Mouse (Mus musculus) urinary bladder, postnatal 4 days (tissue): ENCODE measurements around the gene Gm28047.
"Not testable (repeated sequence)": the region's sequence is repeated elsewhere in the genome, so short reads cannot be mapped to it uniquely, and the experiment has no call there.

Experiments
- DNase-seq, 2 experiments: peaks; one replicate each; pipeline ENCODE4 v3.0.0; 2021 to 2022; ENCODE audit warnings: low spot score in 2 of 2

Gm28047 gene

GRCm38 (mm10) chr15:102620765-102621164, 4.1 kb downstream of the Gm28047 start:
- no peak for DNase-seq

- DNase-seq = no peak
These were observed 5.4 kb downstream of the Gm28047 start for GRCm38 (mm10) chr15:102619486-102619885.

- no peak for DNase-seq
These were observed 7.2 kb downstream of the Gm28047 start for GRCm38 (mm10) chr15:102617654-102618053.

GRCm38 (mm10) chr15:102616174-102616573, 8.7 kb downstream of the Gm28047 start:
- no peak for DNase-seq

GRCm38 (mm10) chr15:102614224-102614623, 10.6 kb downstream of the Gm28047 start:
- DNase-seq = no peak

GRCm38 (mm10) chr15:102612966-102613365, 11.9 kb downstream of the Gm28047 start:
- no peak for DNase-seq

- DNase-seq = not testable (repeated sequence)
These were observed 16.3 kb downstream of the Gm28047 start for GRCm38 (mm10) chr15:102608586-102608985.

DNA sequence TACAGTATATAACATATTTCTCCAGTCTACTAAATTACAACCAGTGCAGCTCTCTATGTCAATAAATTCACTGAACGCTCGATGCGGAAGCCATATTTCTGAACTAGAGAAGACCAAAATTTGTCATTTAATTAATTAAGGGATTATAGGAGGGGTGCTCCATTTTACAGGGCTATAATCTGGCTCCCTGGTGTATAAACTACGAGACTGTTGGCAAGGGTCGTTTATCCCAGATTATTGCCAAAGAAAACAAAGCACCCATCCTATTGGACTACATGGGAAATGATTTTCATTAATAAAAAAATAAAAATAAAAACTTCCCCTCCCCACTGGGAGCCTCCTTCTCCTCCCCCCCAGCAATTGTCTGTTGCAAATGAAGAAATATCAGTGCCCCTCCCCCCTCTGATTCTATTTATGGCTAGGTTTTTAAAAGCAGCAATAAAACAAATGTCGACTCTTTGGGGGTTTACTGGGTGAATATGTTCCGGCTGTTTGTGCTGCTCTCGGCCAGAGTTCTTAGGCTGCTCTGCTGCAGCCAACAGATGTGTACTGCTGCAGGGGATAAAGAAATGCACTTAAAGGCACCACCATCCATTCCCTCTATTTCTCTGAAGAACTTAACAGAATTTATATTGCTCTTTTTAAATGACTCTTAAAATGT, 30.7 kb downstream of the Gm28047 start:
- DNase-seq = no peak

GRCm38 (mm10) chr15:102592674-102593073, 32.2 kb downstream of the Gm28047 start:
- no peak for DNase-seq

GRCm38 (mm10) chr15:102590567-102590966, 34.3 kb downstream of the Gm28047 start:
- DNase-seq = no peak

- DNase-seq = no peak
These were observed 35.0 kb downstream of the Gm28047 start for GRCm38 (mm10) chr15:102589826-102590225.

DNA sequence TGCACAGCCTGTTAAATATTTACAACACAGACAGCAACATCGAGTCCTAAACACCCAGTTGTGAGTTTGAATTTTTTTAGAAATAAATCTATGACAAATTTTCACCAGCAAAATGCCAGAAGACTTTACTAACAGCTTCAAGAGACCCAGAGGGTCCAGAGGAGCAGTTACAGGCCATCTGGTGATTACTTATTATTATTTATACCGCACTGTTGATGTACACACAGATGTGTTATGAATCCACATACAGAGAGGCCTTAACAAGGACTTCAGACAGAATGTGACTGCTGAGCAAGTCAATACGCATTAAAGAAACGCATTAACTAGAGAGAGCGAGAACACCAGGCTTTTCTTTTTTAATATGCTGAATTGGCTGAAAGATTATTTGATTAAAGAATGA, 39.4 kb downstream of the Gm28047 start:
- no peak for DNase-seq

GRCm38 (mm10) chr15:102583708-102584383, 41.0 kb downstream of the Gm28047 start:
- DNase-seq = no peak

DNA sequence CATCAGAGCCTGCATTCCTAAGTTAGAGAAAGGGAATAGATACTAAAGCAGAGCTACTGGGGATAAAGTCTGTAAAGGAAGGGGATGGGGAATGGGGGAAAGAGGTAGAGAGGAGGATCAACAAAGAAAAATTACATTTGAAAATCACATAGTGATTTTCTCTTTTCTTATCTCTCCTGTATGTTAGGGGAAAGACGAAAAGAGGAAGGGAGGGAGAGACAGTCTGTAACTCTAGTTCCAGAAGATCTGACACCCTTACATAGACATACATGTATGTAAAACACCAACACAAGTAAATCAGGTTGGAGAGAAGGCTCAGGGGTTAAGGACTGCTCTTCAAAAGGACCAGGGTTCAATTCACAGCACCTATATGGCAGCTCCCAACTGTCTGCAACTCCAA, 43.7 kb downstream of the Gm28047 start:
- DNase-seq = no peak

GRCm38 (mm10) chr15:102578351-102578750, 46.5 kb downstream of the Gm28047 start:
- no peak for DNase-seq

- no peak for DNase-seq
These were observed 47.9 kb downstream of the Gm28047 start for GRCm38 (mm10) chr15:102576972-102577371.

DNA sequence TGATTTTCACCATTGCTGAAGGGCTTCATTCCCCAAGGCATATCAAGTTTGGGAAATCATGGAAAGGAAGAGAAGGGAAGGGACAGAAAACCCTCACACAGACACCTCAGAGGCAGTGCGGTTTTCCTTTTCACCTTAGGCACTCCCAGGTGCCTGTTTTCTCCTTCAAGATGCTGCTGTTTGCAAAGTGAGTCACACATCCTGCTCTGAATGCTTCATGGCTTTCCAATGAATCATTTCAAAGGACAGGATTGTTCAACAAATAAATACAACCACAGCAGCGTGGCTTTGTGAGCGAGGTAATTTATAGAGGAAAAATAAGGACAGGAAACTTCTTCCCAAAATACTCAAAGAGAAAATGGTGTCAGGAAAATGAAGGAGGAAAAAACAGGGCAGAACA, 52.8 kb downstream of the Gm28047 start:
- no peak for DNase-seq

GRCm38 (mm10) chr15:102567849-102568248, 57.0 kb downstream of the Gm28047 start:
- no peak for DNase-seq

GRCm38 (mm10) chr15:102563681-102564080, 61.2 kb downstream of the Gm28047 start:
- no peak for DNase-seq

- no peak for DNase-seq
These were observed 61.8 kb downstream of the Gm28047 start for GRCm38 (mm10) chr15:102563061-102563460.

DNA sequence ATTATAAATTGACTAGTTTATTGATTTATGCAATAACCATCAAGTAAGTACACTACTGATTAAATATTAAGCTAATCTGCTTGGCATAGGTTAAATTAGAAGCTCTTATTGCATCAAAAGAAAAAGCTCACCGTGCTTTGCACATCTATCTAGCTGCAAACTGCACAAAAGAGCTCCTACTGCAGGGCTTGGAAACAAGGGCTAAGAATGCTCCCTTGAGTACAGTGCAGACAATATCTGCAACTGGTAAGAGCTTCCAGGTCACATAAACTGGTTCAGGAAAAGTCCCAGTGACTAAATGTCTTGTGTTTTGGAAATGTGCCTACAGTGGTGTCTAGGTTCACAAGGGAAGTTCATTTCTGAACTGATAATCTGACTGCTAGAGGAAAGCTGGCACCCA, 62.4 kb downstream of the Gm28047 start:
- no peak for DNase-seq

- no peak for DNase-seq
These were observed 67.3 kb downstream of the Gm28047 start for GRCm38 (mm10) chr15:102557580-102557979.

DNA sequence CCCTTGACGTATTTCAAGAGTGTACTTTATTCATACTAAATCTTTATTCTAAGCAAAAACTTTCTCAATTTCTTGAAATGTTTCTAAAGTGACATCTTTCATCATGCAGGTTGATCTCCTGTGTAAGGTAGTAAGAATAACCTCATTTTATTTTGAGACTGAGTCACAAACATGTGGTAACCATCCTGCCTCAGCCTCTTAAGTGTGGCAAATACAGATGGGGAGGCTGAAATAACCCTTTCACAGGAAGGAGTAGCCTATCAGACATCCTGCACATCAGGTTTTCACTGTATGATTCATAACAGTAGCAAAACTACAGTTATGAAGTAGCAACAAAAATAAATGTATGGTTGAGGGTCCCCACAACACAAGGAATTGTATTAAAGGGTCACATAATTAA, 69.3 kb downstream of the Gm28047 start:
- no peak for DNase-seq

- DNase-seq = no peak
These were observed 72.3 kb downstream of the Gm28047 start for GRCm38 (mm10) chr15:102552599-102552998.
